Mouse (Mus musculus): ENCODE data around the gene Dusp15.

Dusp15 gene

DNA sequence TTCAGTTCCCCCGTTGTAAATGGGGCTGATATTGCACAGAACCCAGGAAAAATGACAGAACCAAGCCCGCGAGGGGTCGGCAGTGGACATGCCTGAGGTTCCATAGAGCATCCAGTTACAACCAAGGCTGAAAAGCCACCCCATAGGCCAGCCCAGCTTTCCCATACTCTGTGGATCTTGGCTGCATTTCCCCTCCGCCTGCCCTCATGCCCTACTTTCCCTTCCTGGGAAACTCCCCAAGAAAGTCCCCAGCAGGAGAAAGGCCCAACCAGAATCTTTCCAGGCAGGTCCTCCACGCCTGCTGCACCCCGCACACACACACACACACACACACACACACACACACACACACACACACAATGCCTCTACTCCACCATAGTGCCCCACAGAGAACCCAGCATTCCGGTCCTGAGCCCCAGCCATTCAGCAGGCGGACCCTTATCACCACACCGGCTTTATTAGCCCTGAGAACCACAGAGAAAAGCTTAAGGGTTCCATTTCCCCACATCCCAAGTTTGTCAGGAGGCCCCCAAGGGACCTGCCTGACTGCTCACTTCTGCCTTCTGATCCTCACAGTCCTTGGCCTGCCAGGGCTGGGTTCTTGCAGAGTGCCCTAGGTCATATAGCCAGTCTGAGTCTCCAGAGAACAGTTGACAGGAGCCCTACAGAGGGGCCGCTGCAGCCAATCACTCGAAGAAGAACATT, 19.9 kb downstream of the Dusp15 start:
- DNase-seq (ENCODE audit: low spot score in 2 of 2), result no peak

DNA sequence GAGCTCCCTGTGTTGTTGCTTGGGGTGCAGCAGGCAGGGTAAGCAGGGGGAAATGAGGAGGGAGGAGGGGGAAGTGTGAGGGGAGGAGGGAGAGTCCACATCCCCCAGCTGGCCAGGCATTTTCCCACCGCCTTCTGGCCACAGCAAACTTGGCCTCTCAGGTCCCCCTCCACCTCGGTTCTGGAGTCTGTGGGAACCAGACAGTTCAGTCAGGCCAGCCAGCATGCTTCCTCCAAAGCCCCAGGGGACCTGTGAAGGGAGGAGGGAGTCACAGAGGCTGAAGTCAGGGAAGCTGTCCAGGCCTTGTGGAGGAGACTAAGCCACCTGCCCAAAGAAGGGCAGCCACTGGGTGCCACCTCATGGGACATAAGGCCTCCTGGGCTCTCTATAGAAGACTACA, 21.2 kb downstream of the Dusp15 start:
- no peak for DNase-seq (ENCODE audit: low spot score in 2 of 2)

DNA sequence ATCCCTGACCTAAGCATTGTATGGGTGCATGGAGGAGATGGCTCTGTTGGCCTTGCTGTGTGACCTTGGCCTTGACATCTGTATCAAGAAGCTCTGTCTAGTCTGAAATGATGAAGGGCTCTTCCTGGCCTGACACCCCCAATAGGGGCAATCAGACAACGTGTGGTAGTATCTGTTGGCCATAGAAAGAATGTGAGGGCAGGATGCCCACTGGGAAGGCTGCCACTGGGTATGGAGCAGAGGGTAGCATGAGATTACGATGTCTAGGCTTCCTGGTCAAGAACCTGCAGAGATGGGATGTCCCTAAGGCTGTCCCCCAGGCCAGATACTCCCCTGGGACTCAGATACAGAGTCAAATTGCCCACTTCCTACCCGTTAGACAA, 22.5 kb downstream of the Dusp15 start:
- DNase-seq (ENCODE audit: low spot score in 2 of 2), result no peak

DNA sequence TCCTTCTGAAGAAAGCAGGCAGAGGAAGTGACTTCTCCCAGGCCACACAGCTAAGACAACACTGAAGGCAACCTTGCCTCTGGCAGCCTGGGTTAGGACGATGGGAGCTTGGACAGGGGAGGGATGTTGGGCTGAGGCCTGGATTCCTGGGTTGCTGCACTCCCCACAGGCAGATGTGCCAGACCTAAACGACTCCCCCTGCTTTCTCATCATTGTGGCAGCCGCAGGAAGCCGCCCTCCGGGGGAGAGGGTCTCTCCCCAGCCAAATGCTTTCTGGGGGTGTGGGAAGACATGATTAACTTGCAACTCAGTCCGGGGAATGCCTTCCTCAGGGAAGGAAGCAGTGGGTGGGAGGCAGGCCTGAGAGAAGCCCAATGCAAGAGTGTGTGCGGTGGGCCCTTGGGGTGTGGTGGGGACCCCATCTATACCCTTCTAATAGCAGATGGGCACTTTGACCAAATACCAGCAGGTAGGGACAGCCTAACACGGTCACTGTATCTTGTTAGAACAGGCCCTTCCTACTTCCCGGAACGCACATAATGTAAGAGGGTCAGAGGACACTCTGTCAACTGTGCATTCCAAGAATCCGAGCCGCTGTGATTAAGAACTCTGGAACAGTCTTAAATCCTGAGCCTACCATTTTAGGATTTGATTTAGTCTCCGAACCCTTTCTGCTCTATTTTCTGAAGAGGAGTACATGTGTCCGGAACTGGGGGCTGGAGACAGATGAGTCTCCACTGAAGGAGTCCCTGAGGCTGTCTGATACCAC, 23.1 kb downstream of the Dusp15 start:
- no peak for DNase-seq (ENCODE audit: low spot score in 2 of 2)

DNA sequence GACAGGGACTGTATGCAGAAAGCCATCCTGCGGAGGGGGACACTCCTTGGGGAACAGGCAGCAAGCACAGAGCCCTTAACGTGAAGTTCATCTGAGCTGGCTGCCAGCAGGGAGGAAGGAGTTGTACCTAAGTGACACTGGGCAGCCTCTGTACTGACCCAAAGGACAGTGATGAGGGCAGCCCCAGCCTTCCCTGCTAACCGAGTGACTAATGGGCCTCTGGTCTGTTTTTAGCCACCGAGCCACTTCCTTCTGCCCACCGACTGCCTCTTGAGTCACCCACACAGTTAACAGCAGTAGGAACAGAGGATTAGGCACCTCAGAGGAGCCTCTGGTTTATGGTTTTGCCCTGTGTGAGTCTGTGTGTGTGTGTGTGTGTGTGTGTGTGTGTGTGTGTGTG, 24.1 kb downstream of the Dusp15 start:
- DNase-seq (ENCODE audit: low spot score in 2 of 2), result no peak

DNA sequence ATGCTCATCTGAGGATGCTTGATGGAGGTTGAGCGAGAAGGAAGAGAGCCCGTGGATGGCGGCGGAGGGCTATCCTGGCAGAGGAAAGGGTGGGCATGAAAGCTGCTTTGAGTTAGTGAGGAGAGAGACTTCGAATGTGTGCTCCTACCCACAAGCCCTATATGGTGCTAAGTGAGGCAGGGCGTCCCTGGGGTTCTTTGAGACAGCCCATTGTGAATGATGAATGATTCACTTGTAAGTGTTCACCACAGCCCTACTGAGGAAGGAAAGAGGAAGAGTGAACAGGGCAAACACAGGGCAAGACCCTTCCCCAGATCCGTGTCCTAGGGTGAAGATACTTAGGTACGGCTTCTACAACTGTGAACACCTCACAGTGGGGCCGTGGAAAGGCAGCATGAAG, 24.6 kb downstream of the Dusp15 start:
- DNase-seq (ENCODE audit: low spot score in 2 of 2), result no peak

DNA sequence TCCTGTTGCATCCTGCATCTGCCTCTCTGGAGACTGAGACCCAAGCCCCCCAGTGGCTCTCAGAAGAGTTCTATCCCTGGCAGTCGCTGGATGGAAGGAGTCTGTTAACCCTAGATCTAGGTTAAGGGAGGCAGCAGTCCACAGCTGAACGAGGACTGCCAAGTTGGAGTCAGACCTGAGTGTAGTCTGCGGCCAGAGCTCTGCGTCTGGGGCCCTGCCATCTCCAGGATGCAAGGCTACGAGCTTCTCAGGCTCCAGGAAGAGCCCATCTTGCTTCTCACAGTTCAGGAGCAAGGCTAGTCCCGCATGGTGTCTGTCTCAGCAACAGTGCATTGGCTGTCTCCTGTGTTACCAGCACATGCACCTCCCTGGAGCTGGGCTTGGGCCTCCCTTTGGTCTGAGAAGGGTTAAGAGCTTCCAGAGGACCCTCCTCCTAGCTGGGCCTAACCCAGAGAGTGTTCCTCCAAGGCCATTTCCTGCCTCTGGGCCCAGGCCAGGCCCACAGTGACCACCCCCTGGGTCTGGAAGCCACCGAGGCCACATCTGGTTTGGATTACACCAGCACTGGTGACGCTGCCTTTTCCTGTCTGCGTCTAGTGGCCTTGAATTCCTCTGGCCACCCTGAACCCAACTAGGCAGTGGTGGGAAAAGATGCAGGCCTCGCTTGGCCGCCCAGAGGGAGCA, 26.2 kb downstream of the Dusp15 start:
- no peak for DNase-seq (ENCODE audit: low spot score in 2 of 2)

DNA sequence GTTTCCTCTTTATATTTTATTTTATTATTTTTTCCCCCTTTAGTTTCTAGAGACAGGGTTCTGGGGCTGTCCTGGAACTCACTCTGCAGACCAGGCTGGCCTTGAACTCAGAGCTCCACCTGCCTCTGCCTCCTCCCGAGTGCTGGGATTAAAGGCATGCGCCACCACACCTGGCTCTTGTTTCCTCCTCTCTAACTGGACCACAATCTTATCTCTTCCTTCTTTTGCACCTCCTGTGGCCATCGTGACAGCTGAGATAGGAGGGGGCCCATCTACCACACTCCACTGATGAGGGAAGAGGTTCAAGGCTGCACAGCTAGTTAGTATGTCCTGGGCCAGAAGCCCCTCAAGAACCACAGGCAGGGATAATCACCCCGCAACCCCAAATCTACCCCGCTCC, 27.0 kb downstream of the Dusp15 start:
- no peak for DNase-seq (ENCODE audit: low spot score in 2 of 2)

DNA sequence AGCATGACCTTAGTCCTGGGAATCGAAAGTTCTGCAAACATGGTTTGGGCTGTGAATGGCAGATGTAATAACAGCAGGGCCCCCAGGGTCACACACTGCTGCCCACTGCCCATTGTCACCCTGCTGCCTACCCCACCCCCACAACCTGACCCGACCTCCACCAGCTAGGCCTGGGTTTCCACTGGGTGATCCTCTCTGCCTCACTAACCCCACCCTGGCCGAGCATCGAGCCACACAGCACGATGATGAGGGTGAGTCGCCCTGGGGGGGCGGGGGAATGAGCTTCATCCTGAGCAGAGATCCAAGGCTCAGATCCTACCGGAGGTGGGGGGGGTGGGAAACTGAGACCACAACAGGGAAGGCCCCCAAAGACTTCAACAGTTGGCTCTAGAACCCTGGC, 27.4 kb downstream of the Dusp15 start:
- no peak for DNase-seq (ENCODE audit: low spot score in 2 of 2)

DNA sequence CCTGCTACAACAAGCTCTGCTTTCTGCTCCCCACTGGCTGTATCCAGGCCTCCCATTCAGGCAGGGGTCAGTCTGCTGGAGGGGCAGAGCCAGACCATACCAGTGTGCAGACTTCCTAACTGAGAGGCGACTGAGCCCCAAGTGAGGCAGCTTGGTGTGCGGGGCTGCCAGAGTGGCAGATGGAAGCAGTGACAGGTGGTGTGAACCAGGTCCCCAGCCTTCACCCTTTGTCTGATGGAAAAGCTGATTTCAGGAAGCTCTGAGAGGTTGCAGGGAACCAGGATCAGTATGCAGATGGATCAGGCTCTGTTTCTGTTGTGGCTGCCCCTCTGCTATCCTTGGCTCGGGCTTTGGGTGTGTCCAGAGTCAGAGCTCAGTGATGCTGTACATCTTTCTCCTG, 27.9 kb downstream of the Dusp15 start:
- DNase-seq (ENCODE audit: low spot score in 2 of 2), result no peak

DNA sequence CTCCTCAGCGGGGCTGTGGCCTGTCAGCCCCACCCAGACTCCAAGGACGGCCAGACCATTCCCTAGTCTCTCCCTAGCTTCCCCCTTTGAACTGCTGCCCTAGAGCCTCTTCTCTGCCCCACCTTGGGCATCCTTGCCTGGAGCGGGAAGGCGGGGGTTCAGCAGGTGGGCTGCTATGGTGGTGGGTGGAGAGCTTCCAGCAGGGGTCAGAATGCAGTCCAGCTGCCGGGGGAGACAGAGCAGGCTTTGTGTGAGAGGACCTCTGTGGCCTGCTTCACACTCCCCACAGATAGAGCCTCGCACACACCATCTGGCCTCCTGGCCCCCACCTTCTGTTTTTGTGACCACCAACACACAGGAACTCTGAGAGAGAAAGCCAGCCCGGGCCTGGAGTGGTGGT, 29.1 kb downstream of the Dusp15 start:
- DNase-seq (ENCODE audit: low spot score in 2 of 2), result peak in 1 of 2 experiments; percentile 45

DNA sequence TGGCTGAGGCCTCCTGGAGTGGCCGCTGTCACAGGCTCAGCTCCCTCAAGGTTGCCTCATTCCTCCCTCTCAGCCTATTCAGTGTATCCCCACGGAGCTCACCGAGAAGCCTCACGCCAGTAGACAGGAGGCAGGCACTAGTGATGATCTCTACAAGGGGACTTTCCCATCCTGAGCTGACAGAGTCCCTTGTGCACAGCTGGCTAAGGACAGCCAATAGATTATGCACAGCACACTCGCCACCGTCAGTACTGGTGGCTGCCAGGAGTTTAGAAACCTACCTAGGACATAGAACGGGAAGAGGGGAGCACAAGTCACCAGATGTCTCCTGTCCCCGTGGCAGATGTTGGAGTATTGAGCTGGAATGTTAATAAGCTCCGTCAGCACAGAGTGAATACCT, 33.8 kb downstream of the Dusp15 start:
- DNase-seq (ENCODE audit: low spot score in 2 of 2), result no peak

DNA sequence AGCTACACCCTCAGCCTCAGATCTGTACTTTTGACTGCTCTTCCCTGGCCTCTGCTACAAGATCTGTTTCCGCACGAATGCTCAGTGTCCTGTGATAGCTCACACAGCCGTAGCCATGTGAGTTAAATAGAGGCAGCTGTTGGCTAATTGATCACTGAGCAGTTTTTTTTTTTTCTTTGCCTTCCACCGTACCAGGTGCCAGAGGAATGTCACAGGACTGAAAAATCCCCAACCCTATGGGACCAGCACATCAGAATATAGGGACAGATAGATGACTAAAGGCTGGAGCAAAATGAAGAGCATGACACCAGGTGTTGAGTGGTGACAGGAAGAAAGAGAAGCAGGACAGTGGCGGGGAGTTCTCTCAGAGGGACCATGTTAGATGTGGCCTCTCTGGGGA, 35.4 kb downstream of the Dusp15 start:
- no peak for DNase-seq (ENCODE audit: low spot score in 2 of 2)

DNA sequence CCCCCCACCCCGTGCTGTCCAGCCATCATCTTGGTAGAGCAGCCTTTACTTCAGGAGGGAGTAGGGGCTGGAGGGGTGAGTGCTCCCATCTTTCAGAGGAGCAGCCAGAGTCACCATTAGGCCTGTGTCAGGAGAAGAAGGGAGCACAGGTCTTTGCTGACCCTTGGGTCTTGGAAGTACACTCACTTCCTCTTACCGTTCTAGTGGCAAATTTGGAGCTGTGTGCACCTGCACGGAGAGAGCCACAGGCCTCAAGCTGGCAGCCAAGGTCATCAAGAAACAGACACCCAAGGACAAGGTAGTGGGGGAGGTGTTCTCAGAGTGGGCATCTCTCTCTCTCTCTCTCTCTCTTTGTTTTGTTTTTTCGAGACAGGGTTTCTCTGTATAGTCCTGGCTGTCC, 36.0 kb downstream of the Dusp15 start:
- no peak for DNase-seq (ENCODE audit: low spot score in 2 of 2)

DNA sequence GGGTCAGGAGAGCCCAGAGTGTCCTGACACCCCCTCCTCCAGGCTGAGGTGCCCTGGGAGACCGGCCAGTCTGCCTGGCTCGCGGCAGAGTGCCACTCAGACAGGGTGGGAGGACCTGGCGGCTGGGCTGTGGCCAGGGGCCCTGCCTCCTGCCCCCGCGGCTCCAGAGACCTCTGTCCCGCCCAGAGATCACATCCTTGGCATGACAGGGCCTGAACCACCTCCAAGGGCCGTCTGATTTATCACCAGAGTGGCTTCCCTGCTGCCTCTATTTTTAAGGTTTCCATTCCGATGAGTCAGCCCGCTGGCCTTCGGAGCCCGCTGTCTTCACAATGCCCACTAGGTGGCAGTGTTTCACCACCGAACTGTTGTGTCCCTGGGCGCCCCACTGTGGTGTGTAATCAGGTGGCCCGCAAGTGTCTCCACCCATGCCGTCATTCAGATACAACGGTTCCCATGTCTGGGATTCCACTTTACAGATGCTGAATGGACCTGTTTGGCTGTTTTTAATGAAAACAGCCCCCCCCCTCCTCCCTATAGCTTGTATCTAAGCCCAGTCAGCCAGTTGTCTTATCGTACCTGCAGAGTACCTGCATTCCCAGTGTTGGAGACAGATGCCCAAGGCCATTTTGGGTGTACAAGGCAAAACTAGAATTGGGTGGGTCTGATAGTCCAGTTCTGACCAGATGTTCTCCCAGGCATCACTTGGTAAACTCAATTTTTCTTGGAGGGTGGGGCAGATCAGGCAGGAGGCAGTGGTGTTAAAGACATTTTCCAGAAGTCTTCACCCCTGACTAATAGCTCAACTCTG, 37.0 kb downstream of the Dusp15 start:
- peak; percentile 78 to 93 for DNase-seq (ENCODE audit: low spot score in 2 of 2)

DNA sequence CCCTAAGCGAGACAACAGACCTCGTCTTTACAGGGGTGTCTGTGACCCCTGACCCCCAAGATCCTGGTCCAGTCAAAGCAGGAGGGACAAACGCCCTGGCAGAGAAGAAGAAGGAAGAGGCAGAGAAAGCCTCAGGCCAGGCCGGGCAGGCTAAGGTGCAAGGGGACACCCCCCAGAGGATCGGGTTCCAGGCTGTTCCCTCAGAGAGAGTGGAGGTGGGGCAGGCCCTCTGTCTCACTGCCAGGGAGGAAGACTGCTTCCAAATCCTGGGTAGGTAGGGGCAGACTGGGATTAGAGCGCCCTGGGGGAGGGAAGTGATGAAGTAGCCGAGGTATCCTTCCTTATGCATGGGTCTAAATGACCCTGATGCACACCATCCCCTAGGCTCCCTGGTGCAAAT, 38.0 kb downstream of the Dusp15 start:
- no peak for DNase-seq (ENCODE audit: low spot score in 2 of 2)

DNA sequence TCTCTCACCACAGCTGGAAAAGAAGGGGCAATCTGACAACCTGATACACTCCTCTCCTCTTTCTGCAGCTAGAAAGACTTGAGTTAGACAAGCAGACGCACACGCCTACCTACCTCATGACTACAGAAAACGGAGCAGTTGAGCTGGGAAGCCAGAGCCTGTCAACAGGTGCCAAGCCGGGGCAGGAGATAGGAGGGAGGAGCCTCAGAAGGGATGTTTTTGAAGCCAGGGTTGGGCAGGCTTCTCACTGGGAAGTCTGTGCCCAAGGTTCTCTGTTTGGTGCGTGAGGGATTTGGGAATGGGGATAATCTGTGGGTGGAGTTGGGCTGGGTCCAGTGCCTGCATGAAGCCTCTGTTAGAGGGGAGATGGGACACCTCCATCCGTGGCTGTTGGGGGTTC, 40.1 kb downstream of the Dusp15 start:
- no peak for DNase-seq (ENCODE audit: low spot score in 2 of 2)

DNA sequence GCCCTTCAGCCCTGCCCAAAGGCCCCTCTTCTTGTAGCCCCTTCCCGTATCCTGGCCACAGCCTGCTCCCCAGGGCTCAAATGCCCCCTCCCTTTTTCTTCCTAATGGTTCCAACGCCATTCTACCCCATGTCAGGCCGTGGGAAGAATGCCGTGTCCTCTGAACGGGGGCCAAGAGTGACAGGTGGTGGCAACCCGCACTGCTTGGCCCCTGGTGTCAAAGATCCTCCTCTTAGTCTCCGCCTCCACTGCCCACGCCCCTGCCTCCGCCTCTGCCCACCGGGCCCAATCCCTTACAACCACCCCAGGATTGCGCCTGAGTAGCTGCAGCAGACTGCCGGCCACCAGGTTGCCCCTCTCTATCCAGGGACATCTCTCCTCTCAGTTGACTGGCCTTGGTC, 40.5 kb downstream of the Dusp15 start, which contains the start of gene Mylk2:
Gene Mylk2, plus strand, starts transcription at position 322 of the 400 bp plus-strand sequence.
- peak in 1 of 2 experiments; percentile 49 for DNase-seq (ENCODE audit: low spot score in 2 of 2)

DNA sequence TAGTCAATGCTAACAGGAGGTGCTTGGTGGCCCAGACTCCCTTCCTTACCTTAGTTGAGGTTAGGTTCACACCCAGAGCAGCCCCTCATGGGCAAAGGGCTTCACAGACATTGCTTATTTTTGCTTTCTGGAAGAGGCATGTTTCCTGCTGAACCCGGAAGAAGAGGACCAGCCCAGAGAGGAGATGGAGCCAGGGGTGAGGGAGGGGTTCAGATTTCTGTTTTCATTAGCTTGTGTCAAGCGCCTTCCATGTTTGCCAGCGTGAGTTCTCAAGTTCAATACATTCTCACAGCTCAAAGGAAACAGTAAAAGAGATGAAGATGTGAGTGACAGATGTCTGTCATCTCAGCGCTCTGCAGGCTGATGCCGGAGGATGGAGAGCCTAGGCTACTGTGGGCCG, 41.6 kb downstream of the Dusp15 start:
- no peak for DNase-seq (ENCODE audit: low spot score in 2 of 2)

DNA sequence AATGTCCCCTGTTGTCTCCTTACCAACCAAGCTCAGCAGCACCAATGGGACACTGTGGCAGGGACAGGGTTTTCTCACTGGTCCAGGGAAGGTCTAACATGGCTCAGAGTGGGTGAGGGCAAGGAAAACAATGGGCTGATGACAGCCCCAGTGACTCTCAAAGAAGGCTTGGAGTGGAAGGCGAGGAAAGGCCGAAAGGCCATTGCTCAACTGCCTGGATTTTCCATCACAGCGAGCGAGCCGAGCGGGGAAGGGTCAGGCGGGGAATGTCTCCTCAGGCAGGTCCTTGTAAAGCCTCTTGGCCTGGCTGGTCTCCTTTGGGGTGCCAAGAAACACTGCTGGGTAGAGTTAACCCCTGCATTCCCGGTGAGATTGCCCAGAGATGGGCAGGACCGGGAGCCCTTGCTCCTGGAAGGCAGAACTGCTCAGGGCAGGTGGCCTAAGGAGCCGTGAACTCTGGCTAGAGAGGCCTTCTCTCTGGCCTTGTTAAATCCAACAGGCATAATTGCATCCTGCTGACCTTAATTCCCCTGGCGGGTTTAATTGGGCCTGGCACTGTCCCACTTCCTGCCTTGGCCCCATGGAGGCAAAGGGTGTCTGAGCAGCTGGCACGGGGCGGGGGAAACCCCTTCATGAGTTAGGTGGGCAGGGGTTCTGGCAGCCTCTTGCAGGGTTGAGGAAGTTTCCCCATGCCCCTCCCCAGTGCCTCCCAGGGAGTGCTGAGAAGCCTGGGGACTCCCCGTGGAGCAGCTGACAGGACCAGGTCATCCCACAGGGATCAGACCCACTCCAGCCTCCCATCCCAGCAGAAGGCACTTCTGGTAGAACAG, 44.2 kb downstream of the Dusp15 start:
- DNase-seq (ENCODE audit: low spot score in 2 of 2), result no peak
